Mouse (Mus musculus) limb, embryonic 11.5 days (tissue): ENCODE measurements around the gene Gm4969. TPM values are rescaled to one million over a fixed set of nuclear protein-coding genes. Genes with fewer than 3 reads are reported as not detected.

Experiments used
- ATAC-seq: fragments of 200-750 bp; cut with Nextera tagmentation; 2 replicates; pipeline ENCODE4 v1.8.0; 2017; ENCODE audit warnings: low read depth; ENCODE audit not compliant: insufficient number of reproducible peaks, low FRiP score, low TSS enrichment
- DNase-seq: peaks from one replicate; pipeline ENCODE4 v3.0.0-alpha.2; 2015; ENCODE audit warnings: low spot score
- H3K27ac ChIP-seq: fragments of 300-500 bp; sonication (generic); replicated peaks from 2 replicates; pipeline ENCODE4 v1.5.1; 2014; ENCODE audit warnings: low read depth, mild to moderate bottlenecking, low read length
- H3K27me3 ChIP-seq: fragments of 300-500 bp; sonication (generic); 2 replicates; pipeline ENCODE4 v1.6.1; 2014; ENCODE audit warnings: mild to moderate bottlenecking, low read length, mixed read lengths; ENCODE audit not compliant: control insufficient read depth, insufficient read depth
- H3K36me3 ChIP-seq: fragments of 300-500 bp; sonication (generic); 2 replicates; pipeline ENCODE4 v1.6.1; 2014; ENCODE audit warnings: mild to moderate bottlenecking, low read length, moderate library complexity, mixed read lengths; ENCODE audit not compliant: control insufficient read depth, insufficient read depth
- H3K4me1 ChIP-seq: fragments of 300-500 bp; sonication (generic); 2 replicates; pipeline ENCODE4 v1.6.1; 2014; ENCODE audit warnings: low read length, mixed read lengths; ENCODE audit not compliant: control insufficient read depth, insufficient read depth
- H3K4me2 ChIP-seq: fragments of 300-500 bp; sonication (generic); 2 replicates; pipeline ENCODE4 v1.6.1; 2014; ENCODE audit warnings: low read depth, mild to moderate bottlenecking, moderate library complexity; ENCODE audit not compliant: severe bottlenecking
- H3K4me3 ChIP-seq: fragments of 300-500 bp; sonication (generic); 2 replicates; pipeline ENCODE4 v1.5.1; 2014; ENCODE audit warnings: low read depth, low read length
- H3K9ac ChIP-seq: fragments of 300-500 bp; sonication (generic); 2 replicates; pipeline ENCODE4 v1.6.1; 2014; ENCODE audit warnings: mild to moderate bottlenecking, low read length
- H3K9me3 ChIP-seq: fragments of 300-500 bp; sonication (generic); 2 replicates; pipeline ENCODE4 v1.6.1; 2016; ENCODE audit warnings: low read length; ENCODE audit not compliant: control insufficient read depth
- WGBS: fragments of 180-500 bp; shearing (Covaris S2); extraction: QIAGEN DNeasy Blood & Tissue Kit; methylation state at CpG from one replicate; pipeline ENCODE4 v1.1.7; 2014; 5-methylcytosine and 5-hydroxymethylcytosine counted together
- polyA plus RNA-seq: library from polyadenylated mRNA; unstranded; fragments of >200 nt; fragmentation: Nextera tagmentation; extraction: Ambion mirVana; gene quantifications from 2 replicates; pipeline ENCODE4 v1.2.1, GENCODE M21; 2014

Gene Gm4969
- polyA plus RNA-seq, 1 experiment from 2014 or later, result 2.0 TPM

DNA sequence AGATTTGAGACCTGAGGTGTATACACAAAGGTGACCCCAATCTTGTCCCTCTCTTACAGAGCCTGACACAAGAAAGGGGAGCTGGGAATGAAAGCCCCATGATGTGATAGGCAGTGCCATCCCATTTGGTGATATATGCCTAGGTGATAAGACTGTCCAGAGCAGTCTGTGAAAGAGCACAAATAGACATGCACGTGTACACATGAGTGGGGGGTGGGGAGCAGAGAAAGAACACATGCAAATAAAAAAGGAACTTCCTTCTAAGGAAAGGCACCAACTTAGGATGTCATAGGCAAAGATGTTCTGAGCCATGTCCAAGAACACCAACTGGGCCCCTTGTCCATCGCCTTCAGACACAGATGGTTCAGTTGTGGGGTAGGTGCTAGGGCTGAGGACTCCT lies 13.7 kb downstream of the Gm4969 start:
- H3K36me3 ChIP-seq, result no peaks in the 10 kb centered on the region
- ATAC-seq (no peak), DNase-seq (no peak)
- 80% methylated on average over 2 of the region's 2 CpGs for WGBS
- H3K4me1 ChIP-seq, result no peaks in the 10 kb centered on the region
- H3K9ac ChIP-seq, result no peak overlapping the region
- no peak overlapping the region for H3K4me3 ChIP-seq
- no peak overlapping the region for H3K4me2 ChIP-seq
- no peaks in the 10 kb centered on the region for H3K27me3 ChIP-seq
- H3K9me3 ChIP-seq, result no peaks in the 10 kb centered on the region
- H3K27ac ChIP-seq, result no peak overlapping the region

DNA sequence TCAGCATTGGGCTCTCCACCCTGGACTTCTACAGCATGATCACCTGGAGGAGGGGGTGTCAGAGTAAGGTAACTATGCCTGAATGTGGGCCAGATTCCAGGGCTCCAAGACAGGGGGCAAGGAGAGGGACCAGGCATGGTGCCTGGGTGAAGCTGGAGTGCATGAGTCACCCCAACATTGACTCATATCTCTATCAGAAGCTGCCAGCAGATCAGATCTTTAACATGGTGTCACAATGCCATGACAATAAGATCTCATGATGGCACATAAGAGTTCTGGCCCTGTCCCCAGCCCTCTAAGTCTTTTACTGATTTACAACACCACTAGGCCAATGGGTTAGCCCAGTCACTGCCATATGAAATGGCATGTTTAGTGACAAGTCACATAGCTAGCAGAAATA lies 14.4 kb downstream of the Gm4969 start:
- no peaks in the 10 kb centered on the region for H3K4me1 ChIP-seq
- H3K36me3 ChIP-seq, result no peaks in the 10 kb centered on the region
- ATAC-seq (no peak), DNase-seq (no peak)
- H3K9me3 ChIP-seq, result no peaks in the 10 kb centered on the region
- H3K4me2 ChIP-seq, result no peak overlapping the region
- no peak overlapping the region for H3K9ac ChIP-seq
- H3K27me3 ChIP-seq, result no peaks in the 10 kb centered on the region
- no peak overlapping the region for H3K4me3 ChIP-seq
- no peak overlapping the region for H3K27ac ChIP-seq

- 75% methylated on average over 1 of the region's 1 CpGs for WGBS
- Histone ChIP-seq H3K4me3 (no peak overlapping the region), H3K27me3 (no peaks in the 10 kb centered on the region), H3K4me1 (peaks cover 12% of the 10 kb centered on the region), H3K27ac (no peak overlapping the region), H3K36me3 (no peaks in the 10 kb centered on the region), H3K9me3 (no peaks in the 10 kb centered on the region), H3K9ac (no peak overlapping the region), H3K4me2 (no peak overlapping the region)
- no peak for ATAC-seq
- no peak for DNase-seq
Measured at GRCm38 (mm10) chr7:19100290-19100689, 17.9 kb downstream of the Gm4969 start.

DNA sequence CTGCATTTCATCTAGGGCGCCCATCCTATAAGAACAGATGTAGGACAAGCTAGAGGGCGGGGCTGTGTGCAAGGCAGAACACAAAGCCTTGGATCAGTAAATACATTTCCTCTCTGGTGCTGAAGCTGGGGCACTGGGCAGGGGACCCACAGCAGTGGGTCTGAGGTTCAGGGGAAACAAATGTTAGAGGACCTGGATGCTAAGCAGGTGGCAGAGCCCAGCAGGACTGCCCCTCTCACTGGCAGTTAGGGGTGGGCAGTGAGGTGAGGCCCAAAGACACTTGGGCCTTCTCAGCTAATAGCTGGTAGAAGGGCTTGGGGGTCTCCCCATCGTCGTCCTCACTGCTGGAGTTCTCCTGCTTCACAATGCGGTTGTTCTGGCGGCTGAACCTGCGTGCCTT lies 19.4 kb downstream of the Gm4969 start:
- WGBS, result 64% methylated on average over 7 of the region's 7 CpGs

GRCm38 (mm10) chr7:19097863-19098262 lies 20.3 kb downstream of the Gm4969 start:
- no peak overlapping the region for H3K4me2 ChIP-seq
- ATAC-seq (no peak), DNase-seq (no peak)
- no peaks in the 10 kb centered on the region; the same call in 1 of the 2 replicates for H3K9me3 ChIP-seq
- H3K4me3 ChIP-seq, result no peak overlapping the region
- H3K36me3 ChIP-seq, result no peaks in the 10 kb centered on the region
- H3K4me1 ChIP-seq, result peaks cover 15% of the 10 kb centered on the region
- no peak overlapping the region for H3K27ac ChIP-seq
- no peaks in the 10 kb centered on the region for H3K27me3 ChIP-seq
- H3K9ac ChIP-seq, result no peak overlapping the region

More for the DNA sequence above, 19.4 kb downstream of the Gm4969 start:
- ATAC-seq, result no peak
- no peaks in the 10 kb centered on the region; the same call in 1 of the 2 replicates for H3K9me3 ChIP-seq
- DNase-seq, result no peak
- peaks cover 12% of the 10 kb centered on the region for H3K4me1 ChIP-seq
- no peaks in the 10 kb centered on the region for H3K36me3 ChIP-seq
- no peak overlapping the region for H3K4me3 ChIP-seq
- H3K27ac ChIP-seq, result no peak overlapping the region
- H3K4me2 ChIP-seq, result no peak overlapping the region
- no peak overlapping the region for H3K9ac ChIP-seq
- H3K27me3 ChIP-seq, result no peaks in the 10 kb centered on the region

GRCm38 (mm10) chr7:19097217-19097616 lies 21.0 kb downstream of the Gm4969 start:
- Histone ChIP-seq H3K27ac (no peak overlapping the region), H3K4me3 (no peak overlapping the region), H3K36me3 (no peaks in the 10 kb centered on the region), H3K9me3 (no peaks in the 10 kb centered on the region; the same call in 1 of the 2 replicates), H3K4me1 (peaks cover 15% of the 10 kb centered on the region), H3K9ac (no peak overlapping the region), H3K4me2 (no peak overlapping the region), H3K27me3 (no peaks in the 10 kb centered on the region)
- WGBS, result 62% methylated on average over 2 of the region's 2 CpGs
- DNase-seq, result no peak
- ATAC-seq, result no peak

- no peak for ATAC-seq
- 57% methylated on average over 5 of the region's 5 CpGs for WGBS
- H3K36me3 ChIP-seq, result no peaks in the 10 kb centered on the region
- peak overlapping the region; percentile 60 for H3K9ac ChIP-seq
- H3K4me3 ChIP-seq, result peak overlapping the region; percentile 82
- H3K27me3 ChIP-seq, result no peaks in the 10 kb centered on the region
- H3K4me2 ChIP-seq, result peak overlapping the region; percentile 96
- no peak for DNase-seq
- H3K4me1 ChIP-seq, result peaks cover 18% of the 10 kb centered on the region
- H3K9me3 ChIP-seq, result no peaks in the 10 kb centered on the region; the same call in 1 of the 2 replicates
- H3K27ac ChIP-seq, result no peak overlapping the region; the same call in 1 of the 2 replicates
Measured at GRCm38 (mm10) chr7:19096421-19096976, 21.7 kb downstream of the Gm4969 start.

DNA sequence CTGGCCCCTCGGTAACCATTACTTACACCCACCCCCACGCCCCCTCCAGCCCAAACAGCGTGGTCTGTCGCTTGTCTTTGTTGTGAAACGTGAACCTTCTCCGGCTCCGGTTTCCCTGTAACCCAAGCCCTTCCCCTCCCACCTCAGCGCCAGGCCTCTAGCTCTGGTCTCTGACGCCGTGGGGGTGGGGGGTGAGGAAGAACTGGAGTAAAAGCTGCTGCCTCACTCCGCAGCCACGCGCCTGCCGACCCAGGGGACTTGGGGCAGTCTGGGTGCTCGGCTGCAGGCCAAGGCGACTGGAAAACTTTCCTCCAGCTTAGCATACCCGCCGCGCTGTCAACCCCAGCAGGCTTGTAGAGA lies 22.4 kb downstream of the Gm4969 start:
- Histone ChIP-seq H3K36me3 (0 out of 2 replicates have a peak, but pooled peaks cover under 1% of the 10 kb centered on the region), H3K4me2 (peak overlapping the region; percentile 96), H3K27me3 (no peaks in the 10 kb centered on the region), H3K9ac (peak overlapping the region; percentile 60), H3K9me3 (no peaks in the 10 kb centered on the region; the same call in 1 of the 2 replicates), H3K4me1 (peaks cover 18% of the 10 kb centered on the region), H3K4me3 (peak overlapping the region; percentile 82), H3K27ac (0 out of 2 replicates have a peak overlapping the region, but pooled peaks have one; percentile 36)
- ATAC-seq (peak; percentile 10), DNase-seq (peak; percentile 87)
- under 1% methylated on average over 19 of the region's 19 CpGs for WGBS
